Mouse (Mus musculus): ENCODE measurements at regions not wholly inside any gene's neighbourhood (a gene's known extent, or its start where the extent isn't known, plus 50 kb on each side); places are given as distances from the start of the nearest gene placed in this dataset.

GRCm38 (mm10) chr10:107989913-107990312 is 78.0 kb upstream of the Otogl start:
- peaks cover 2 to 18% of the 10 kb centered on the region in 2 experiments; a peak in 3 of 4 replicates for H3K4me1 ChIP-seq (ENCODE audit: control insufficient read depth in 2 of 2, insufficient read depth in 2 of 2, low read length in 2 of 2)
- H3K4me2 ChIP-seq (ENCODE audit: low read length) = no peak overlapping the region
- no peak overlapping the region for H3K27ac ChIP-seq (replicated peaks in 1 of 2; ENCODE audit: control insufficient read depth in 1 of 2, insufficient read depth in 1 of 2, low read depth in 2 of 2, low read length in 2 of 2)
- H3K4me3 ChIP-seq (ENCODE audit: control insufficient read depth in 1 of 2, insufficient read depth in 1 of 2, low read depth in 1 of 2, low read length in 2 of 2) = no peak overlapping the region
- no peak for ATAC-seq (ENCODE audit: insufficient number of reproducible peaks, insufficient read depth, low FRiP score, low read depth)
- 86% methylated on average over 2 of the region's 2 CpGs for WGBS
- H3K9me3 ChIP-seq (ENCODE audit: control insufficient read depth, low read length) = no peaks in the 10 kb centered on the region
- H3K9ac ChIP-seq (ENCODE audit: low read length) = no peak overlapping the region
- no peaks in the 10 kb centered on the region for H3K27me3 ChIP-seq (ENCODE audit: control insufficient read depth, insufficient read depth, low read length)
- H3K36me3 ChIP-seq (ENCODE audit: control insufficient read depth, insufficient read depth, low read length) = no peaks in the 10 kb centered on the region

GRCm38 (mm10) chr10:107982632-107983031 is 70.7 kb upstream of the Otogl start:
- Histone ChIP-seq H3K9me3 (ENCODE audit: control insufficient read depth, low read length) (no peaks in the 10 kb centered on the region), H3K4me2 (ENCODE audit: low read length) (no peak overlapping the region), H3K4me1 (ENCODE audit: control insufficient read depth in 2 of 2, insufficient read depth in 2 of 2, low read length in 2 of 2) (no peaks in the 10 kb centered on the region), H3K9ac (ENCODE audit: low read length) (no peak overlapping the region), H3K27ac (replicated peaks in 1 of 2; ENCODE audit: control insufficient read depth in 1 of 2, insufficient read depth in 1 of 2, low read depth in 2 of 2, low read length in 2 of 2) (no peak overlapping the region), H3K4me3 (ENCODE audit: control insufficient read depth in 1 of 2, insufficient read depth in 1 of 2, low read depth in 1 of 2, low read length in 2 of 2) (no peak overlapping the region), H3K36me3 (ENCODE audit: control insufficient read depth, insufficient read depth, low read length) (no peaks in the 10 kb centered on the region), H3K27me3 (ENCODE audit: control insufficient read depth, insufficient read depth, low read length) (no peaks in the 10 kb centered on the region)
- ATAC-seq (ENCODE audit: insufficient number of reproducible peaks, insufficient read depth, low FRiP score, low read depth) = no peak
- WGBS = 82% methylated on average over 5 of the region's 5 CpGs

GRCm38 (mm10) chr10:107982082-107982481 is 70.1 kb upstream of the Otogl start:
- Histone ChIP-seq H3K27ac (replicated peaks in 1 of 2; ENCODE audit: control insufficient read depth in 1 of 2, insufficient read depth in 1 of 2, low read depth in 2 of 2, low read length in 2 of 2) (no peak overlapping the region), H3K9ac (ENCODE audit: low read length) (no peak overlapping the region), H3K36me3 (ENCODE audit: control insufficient read depth, insufficient read depth, low read length) (no peaks in the 10 kb centered on the region), H3K4me1 (ENCODE audit: control insufficient read depth in 2 of 2, insufficient read depth in 2 of 2, low read length in 2 of 2) (no peaks in the 10 kb centered on the region), H3K27me3 (ENCODE audit: control insufficient read depth, insufficient read depth, low read length) (no peaks in the 10 kb centered on the region), H3K4me3 (ENCODE audit: control insufficient read depth in 1 of 2, insufficient read depth in 1 of 2, low read depth in 1 of 2, low read length in 2 of 2) (no peak overlapping the region), H3K4me2 (ENCODE audit: low read length) (no peak overlapping the region), H3K9me3 (ENCODE audit: control insufficient read depth, low read length) (no peaks in the 10 kb centered on the region)
- no peak for ATAC-seq (ENCODE audit: insufficient number of reproducible peaks, insufficient read depth, low FRiP score, low read depth)
- 91% methylated on average over 1 of the region's 1 CpGs for WGBS

GRCm38 (mm10) chr10:107976392-107976965 is 64.5 kb upstream of the Otogl start:
- H3K9ac ChIP-seq (ENCODE audit: low read length) = no peak overlapping the region
- no peaks in the 10 kb centered on the region for H3K9me3 ChIP-seq (ENCODE audit: control insufficient read depth, low read length)
- 89% methylated on average over 3 of the region's 3 CpGs for WGBS
- peaks cover 0 to 6% of the 10 kb centered on the region in 2 experiments; a peak in 2 of 4 replicates for H3K4me1 ChIP-seq (ENCODE audit: control insufficient read depth in 2 of 2, insufficient read depth in 2 of 2, low read length in 2 of 2)
- H3K27me3 ChIP-seq (ENCODE audit: control insufficient read depth, insufficient read depth, low read length) = no peaks in the 10 kb centered on the region
- no peak overlapping the region for H3K4me2 ChIP-seq (ENCODE audit: low read length)
- ATAC-seq (ENCODE audit: insufficient number of reproducible peaks, insufficient read depth, low FRiP score, low read depth) = no peak
- no peak overlapping the region for H3K4me3 ChIP-seq (ENCODE audit: control insufficient read depth in 1 of 2, insufficient read depth in 1 of 2, low read depth in 1 of 2, low read length in 2 of 2)
- H3K27ac ChIP-seq (replicated peaks in 1 of 2; ENCODE audit: control insufficient read depth in 1 of 2, insufficient read depth in 1 of 2, low read depth in 2 of 2, low read length in 2 of 2) = no peak overlapping the region
- no peaks in the 10 kb centered on the region for H3K36me3 ChIP-seq (ENCODE audit: control insufficient read depth, insufficient read depth, low read length)

- Histone ChIP-seq H3K9ac (ENCODE audit: low read length) (no peak overlapping the region), H3K27ac (replicated peaks in 1 of 2; ENCODE audit: control insufficient read depth in 1 of 2, insufficient read depth in 1 of 2, low read depth in 2 of 2, low read length in 2 of 2) (no peak overlapping the region), H3K36me3 (ENCODE audit: control insufficient read depth, insufficient read depth, low read length) (no peaks in the 10 kb centered on the region), H3K4me3 (ENCODE audit: control insufficient read depth in 1 of 2, insufficient read depth in 1 of 2, low read depth in 1 of 2, low read length in 2 of 2) (no peak overlapping the region), H3K4me1 (ENCODE audit: control insufficient read depth in 2 of 2, insufficient read depth in 2 of 2, low read length in 2 of 2) (peaks cover 0 to 6% of the 10 kb centered on the region in 2 experiments; a peak in 2 of 4 replicates), H3K9me3 (ENCODE audit: control insufficient read depth, low read length) (no peaks in the 10 kb centered on the region), H3K4me2 (ENCODE audit: low read length) (no peak overlapping the region), H3K27me3 (ENCODE audit: control insufficient read depth, insufficient read depth, low read length) (no peaks in the 10 kb centered on the region)
- no peak for ATAC-seq (ENCODE audit: insufficient number of reproducible peaks, insufficient read depth, low FRiP score, low read depth)
Measured at GRCm38 (mm10) chr10:107971748-107972147, 59.8 kb upstream of the Otogl start.

DNA sequence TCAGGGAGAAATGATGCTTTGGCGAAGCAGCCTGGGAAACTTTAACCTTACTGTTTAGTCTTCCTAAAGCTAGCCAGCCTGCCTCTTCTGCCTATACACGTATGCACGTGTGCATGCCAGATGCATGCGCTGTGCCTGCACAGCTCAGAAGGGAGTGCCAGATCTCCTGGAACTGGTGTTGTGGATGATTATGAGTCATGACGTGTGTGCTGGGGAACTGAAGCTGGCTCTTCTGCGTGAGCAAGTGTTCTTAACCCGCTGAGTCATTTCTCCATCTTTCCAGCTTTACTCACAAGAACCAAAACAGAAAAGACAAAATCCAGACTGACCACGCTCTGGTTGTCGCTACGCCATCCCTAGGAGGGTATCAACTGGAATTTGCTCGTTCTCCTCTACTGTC is 55.1 kb upstream of the Otogl start:
- H3K27ac ChIP-seq (replicated peaks in 1 of 2; ENCODE audit: control insufficient read depth in 1 of 2, insufficient read depth in 1 of 2, low read depth in 2 of 2, low read length in 2 of 2) = no peak overlapping the region
- H3K4me2 ChIP-seq (ENCODE audit: low read length) = no peak overlapping the region
- ATAC-seq (ENCODE audit: insufficient number of reproducible peaks, insufficient read depth, low FRiP score, low read depth) = no peak
- H3K9me3 ChIP-seq (ENCODE audit: control insufficient read depth, low read length) = no peaks in the 10 kb centered on the region
- H3K4me1 ChIP-seq (ENCODE audit: control insufficient read depth in 2 of 2, insufficient read depth in 2 of 2, low read length in 2 of 2) = no peaks in the 10 kb centered on the region; a peak in 1 of 4 replicates
- no peak overlapping the region for H3K4me3 ChIP-seq (ENCODE audit: control insufficient read depth in 1 of 2, insufficient read depth in 1 of 2, low read depth in 1 of 2, low read length in 2 of 2)
- H3K9ac ChIP-seq (ENCODE audit: low read length) = no peak overlapping the region
- H3K36me3 ChIP-seq (ENCODE audit: control insufficient read depth, insufficient read depth, low read length) = no peaks in the 10 kb centered on the region
- no peaks in the 10 kb centered on the region for H3K27me3 ChIP-seq (ENCODE audit: control insufficient read depth, insufficient read depth, low read length)
- 84% methylated on average over 11 of the region's 11 CpGs for WGBS

GRCm38 (mm10) chr10:107964022-107964421 is 52.1 kb upstream of the Otogl start:
- WGBS = 89% methylated on average over 1 of the region's 1 CpGs
- no peak overlapping the region for H3K4me3 ChIP-seq (ENCODE audit: control insufficient read depth in 1 of 2, insufficient read depth in 1 of 2, low read depth in 1 of 2, low read length in 2 of 2)
- no peak overlapping the region for H3K9ac ChIP-seq (ENCODE audit: low read length)
- H3K9me3 ChIP-seq (ENCODE audit: control insufficient read depth, low read length) = no peaks in the 10 kb centered on the region
- no peak overlapping the region for H3K27ac ChIP-seq (replicated peaks in 1 of 2; ENCODE audit: control insufficient read depth in 1 of 2, insufficient read depth in 1 of 2, low read depth in 2 of 2, low read length in 2 of 2)
- no peak overlapping the region for H3K4me2 ChIP-seq (ENCODE audit: low read length)
- no peak for ATAC-seq (ENCODE audit: insufficient number of reproducible peaks, insufficient read depth, low FRiP score, low read depth)
- no peaks in the 10 kb centered on the region; a peak in 1 of 4 replicates for H3K4me1 ChIP-seq (ENCODE audit: control insufficient read depth in 2 of 2, insufficient read depth in 2 of 2, low read length in 2 of 2)
- no peaks in the 10 kb centered on the region for H3K36me3 ChIP-seq (ENCODE audit: control insufficient read depth, insufficient read depth, low read length)
- no peaks in the 10 kb centered on the region for H3K27me3 ChIP-seq (ENCODE audit: control insufficient read depth, insufficient read depth, low read length)

GRCm38 (mm10) chr10:107962130-107962529 is 50.2 kb upstream of the Otogl start:
- Histone ChIP-seq H3K4me1 (ENCODE audit: control insufficient read depth in 2 of 2, insufficient read depth in 2 of 2, low read length in 2 of 2) (no peaks in the 10 kb centered on the region; a peak in 1 of 4 replicates), H3K4me2 (ENCODE audit: low read length) (no peak overlapping the region), H3K27ac (replicated peaks in 1 of 2; ENCODE audit: control insufficient read depth in 1 of 2, insufficient read depth in 1 of 2, low read depth in 2 of 2, low read length in 2 of 2) (no peak overlapping the region), H3K27me3 (ENCODE audit: control insufficient read depth, insufficient read depth, low read length) (no peaks in the 10 kb centered on the region), H3K9me3 (ENCODE audit: control insufficient read depth, low read length) (no peaks in the 10 kb centered on the region), H3K9ac (ENCODE audit: low read length) (no peak overlapping the region), H3K4me3 (ENCODE audit: control insufficient read depth in 1 of 2, insufficient read depth in 1 of 2, low read depth in 1 of 2, low read length in 2 of 2) (no peak overlapping the region), H3K36me3 (ENCODE audit: control insufficient read depth, insufficient read depth, low read length) (no peaks in the 10 kb centered on the region)
- WGBS = 76% methylated on average over 3 of the region's 3 CpGs
- no peak for ATAC-seq (ENCODE audit: insufficient number of reproducible peaks, insufficient read depth, low FRiP score, low read depth)
